Mouse (Mus musculus): ENCODE measurements around the gene Cpe. TPM values are rescaled to one million over a fixed set of nuclear protein-coding genes. Genes with fewer than 3 reads are reported as not detected.

Cpe gene
- total and polyA plus RNA-seq, 2 experiments: 0.28 to 1.0 TPM

DNA sequence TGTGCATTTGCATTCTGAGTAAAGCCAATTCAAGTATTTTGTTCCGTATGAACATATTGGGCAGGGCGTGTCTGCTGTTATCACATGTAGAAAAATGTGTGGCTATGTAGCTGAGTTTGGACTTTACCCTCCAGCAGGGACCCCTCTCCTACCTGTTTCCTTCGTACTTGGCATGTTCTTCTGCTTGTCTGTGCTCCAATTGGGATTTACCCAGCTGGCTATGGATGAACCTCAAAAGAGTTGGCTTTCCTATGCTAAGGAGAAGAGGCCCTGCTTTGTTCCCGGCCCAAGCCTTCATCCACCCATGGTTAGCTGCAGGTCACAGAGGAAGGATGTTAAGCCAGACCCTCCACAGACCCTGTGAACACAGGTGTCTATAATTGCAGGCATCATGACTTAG is 44.8 kb downstream of the Cpe start:
- no peaks in the 10 kb centered on the region for H3K36me3 ChIP-seq (ENCODE audit: control insufficient read depth, insufficient read depth, low read length)
- no peak for DNase-seq (ENCODE audit: extremely low read depth, low read depth, low spot score)
- TF ChIP-seq CTCF (IDR thresholded peaks at IDR 0.05; ENCODE audit: low read depth, low read length) (no peak), POLR2A (IDR thresholded peaks at IDR 0.05; ENCODE audit: extremely low read depth, insufficient read depth, low read length) (no peak)
- no peak overlapping the region for H3K27ac ChIP-seq (replicated peaks; ENCODE audit: insufficient read depth, low read depth, low read length)
- H3K4me1 ChIP-seq (ENCODE audit: control insufficient read depth, insufficient read depth, low read length): no peaks in the 10 kb centered on the region
- no peaks in the 10 kb centered on the region for H3K79me2 ChIP-seq (ENCODE audit: control insufficient read depth, insufficient read depth, low read length)
- no peak overlapping the region for H3K9ac ChIP-seq (ENCODE audit: low read depth, low read length)
- H3K4me3 ChIP-seq (ENCODE audit: insufficient read depth, low read depth, low read length): no peak overlapping the region
- 88% methylated on average over 4 of the region's 4 CpGs for WGBS
- no peaks in the 10 kb centered on the region for H3K27me3 ChIP-seq (ENCODE audit: control insufficient read depth, insufficient read depth, low read length)

DNA sequence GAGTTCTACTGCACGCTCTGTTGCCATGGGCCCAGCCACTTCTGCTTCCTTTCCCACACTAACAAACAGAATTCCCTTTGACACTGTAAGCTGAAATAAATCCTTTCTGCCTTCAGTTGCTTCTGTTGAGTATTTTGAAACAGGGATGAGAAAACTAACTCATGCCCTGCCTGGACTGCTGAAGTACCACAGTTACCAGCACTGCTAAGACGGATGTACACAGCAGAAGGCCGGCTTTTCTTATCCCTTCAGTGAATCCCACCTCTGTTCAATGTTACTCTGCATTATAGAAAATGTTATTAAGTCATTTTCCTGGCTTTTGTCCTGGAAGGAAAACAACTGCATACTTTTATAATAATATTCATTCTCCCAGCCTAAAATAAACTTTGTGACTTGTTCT is 45.7 kb downstream of the Cpe start:
- Histone ChIP-seq H3K9ac (ENCODE audit: low read depth, low read length) (no peak overlapping the region), H3K4me1 (ENCODE audit: control insufficient read depth, insufficient read depth, low read length) (no peaks in the 10 kb centered on the region), H3K4me3 (ENCODE audit: insufficient read depth, low read depth, low read length) (no peak overlapping the region), H3K79me2 (ENCODE audit: control insufficient read depth, insufficient read depth, low read length) (no peaks in the 10 kb centered on the region), H3K27me3 (ENCODE audit: control insufficient read depth, insufficient read depth, low read length) (no peaks in the 10 kb centered on the region), H3K27ac (replicated peaks; ENCODE audit: insufficient read depth, low read depth, low read length) (no peak overlapping the region), H3K36me3 (ENCODE audit: control insufficient read depth, insufficient read depth, low read length) (no peaks in the 10 kb centered on the region)
- no peak for TF ChIP-seq POLR2A (IDR thresholded peaks at IDR 0.05; ENCODE audit: extremely low read depth, insufficient read depth, low read length)
- no peak for TF ChIP-seq CTCF (IDR thresholded peaks at IDR 0.05; ENCODE audit: low read depth, low read length)
- 93% methylated on average over 3 of the region's 3 CpGs for WGBS
- no peak for DNase-seq (ENCODE audit: extremely low read depth, low read depth, low spot score)

DNA sequence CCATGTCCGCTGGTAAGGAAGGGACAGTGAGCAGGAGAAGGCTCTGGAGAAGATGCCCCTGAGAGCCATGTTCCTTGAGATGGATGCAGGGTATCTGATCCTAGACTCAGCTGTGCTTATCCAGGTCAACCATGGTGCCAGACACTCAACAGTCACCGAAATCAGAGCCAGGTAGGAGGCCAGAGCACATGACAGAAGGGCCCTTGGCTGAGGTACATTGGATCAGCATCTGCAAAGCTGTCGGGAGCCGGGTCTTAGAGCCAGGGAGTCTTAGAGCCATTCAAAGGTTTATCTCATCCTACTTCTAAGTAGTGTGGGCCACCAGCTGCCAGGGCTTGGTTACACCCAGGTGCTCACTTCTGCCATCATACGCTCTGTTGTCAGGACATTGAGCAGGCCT is 46.4 kb downstream of the Cpe start:
- Histone ChIP-seq H3K36me3 (ENCODE audit: control insufficient read depth, insufficient read depth, low read length) (no peaks in the 10 kb centered on the region), H3K4me3 (ENCODE audit: insufficient read depth, low read depth, low read length) (no peak overlapping the region), H3K9ac (ENCODE audit: low read depth, low read length) (no peak overlapping the region), H3K79me2 (ENCODE audit: control insufficient read depth, insufficient read depth, low read length) (no peaks in the 10 kb centered on the region), H3K4me1 (ENCODE audit: control insufficient read depth, insufficient read depth, low read length) (no peaks in the 10 kb centered on the region), H3K27me3 (ENCODE audit: control insufficient read depth, insufficient read depth, low read length) (no peaks in the 10 kb centered on the region), H3K27ac (replicated peaks; ENCODE audit: insufficient read depth, low read depth, low read length) (no peak overlapping the region)
- DNase-seq (ENCODE audit: extremely low read depth, low read depth, low spot score): no peak
- WGBS: 90% methylated on average over 5 of the region's 5 CpGs
- TF ChIP-seq CTCF (IDR thresholded peaks at IDR 0.05; ENCODE audit: low read depth, low read length): no peak
- no peak for TF ChIP-seq POLR2A (IDR thresholded peaks at IDR 0.05; ENCODE audit: extremely low read depth, insufficient read depth, low read length)

GRCm38 (mm10) chr8:64644108-64645005 is 48.5 kb downstream of the Cpe start:
- no peaks in the 10 kb centered on the region for H3K4me1 ChIP-seq (ENCODE audit: control insufficient read depth, insufficient read depth, low read length)

GRCm38 (mm10) chr8:64643382-64643781 is 49.5 kb downstream of the Cpe start:
- TF ChIP-seq CTCF (IDR thresholded peaks at IDR 0.05; ENCODE audit: low read depth, low read length) (no peak), POLR2A (IDR thresholded peaks at IDR 0.05; ENCODE audit: extremely low read depth, insufficient read depth, low read length) (no peak)
- no peak overlapping the region for H3K27ac ChIP-seq (replicated peaks; ENCODE audit: insufficient read depth, low read depth, low read length)
- no peak for DNase-seq (ENCODE audit: extremely low read depth, low read depth, low spot score)
- H3K36me3 ChIP-seq (ENCODE audit: control insufficient read depth, insufficient read depth, low read length): no peaks in the 10 kb centered on the region
- H3K4me1 ChIP-seq (ENCODE audit: control insufficient read depth, insufficient read depth, low read length): no peaks in the 10 kb centered on the region
- H3K9ac ChIP-seq (ENCODE audit: low read depth, low read length): no peak overlapping the region
- WGBS: 69% methylated on average over 4 of the region's 4 CpGs
- no peaks in the 10 kb centered on the region for H3K27me3 ChIP-seq (ENCODE audit: control insufficient read depth, insufficient read depth, low read length)
- H3K79me2 ChIP-seq (ENCODE audit: control insufficient read depth, insufficient read depth, low read length): no peaks in the 10 kb centered on the region
- H3K4me3 ChIP-seq (ENCODE audit: insufficient read depth, low read depth, low read length): no peak overlapping the region

More at GRCm38 (mm10) chr8:64644108-64645005, 48.5 kb downstream of the Cpe start:
- no peak for DNase-seq (ENCODE audit: extremely low read depth, low read depth, low spot score)
- no peak overlapping the region for H3K27ac ChIP-seq (replicated peaks; ENCODE audit: insufficient read depth, low read depth, low read length)
- no peaks in the 10 kb centered on the region for H3K36me3 ChIP-seq (ENCODE audit: control insufficient read depth, insufficient read depth, low read length)
- 86% methylated on average over 12 of the region's 12 CpGs for WGBS
- no peaks in the 10 kb centered on the region for H3K79me2 ChIP-seq (ENCODE audit: control insufficient read depth, insufficient read depth, low read length)
- no peak overlapping the region for H3K9ac ChIP-seq (ENCODE audit: low read depth, low read length)
- TF ChIP-seq CTCF (IDR thresholded peaks at IDR 0.05; ENCODE audit: low read depth, low read length): no peak
- no peak for TF ChIP-seq POLR2A (IDR thresholded peaks at IDR 0.05; ENCODE audit: extremely low read depth, insufficient read depth, low read length)
- H3K4me3 ChIP-seq (ENCODE audit: insufficient read depth, low read depth, low read length): no peak overlapping the region
- no peaks in the 10 kb centered on the region for H3K27me3 ChIP-seq (ENCODE audit: control insufficient read depth, insufficient read depth, low read length)

DNA sequence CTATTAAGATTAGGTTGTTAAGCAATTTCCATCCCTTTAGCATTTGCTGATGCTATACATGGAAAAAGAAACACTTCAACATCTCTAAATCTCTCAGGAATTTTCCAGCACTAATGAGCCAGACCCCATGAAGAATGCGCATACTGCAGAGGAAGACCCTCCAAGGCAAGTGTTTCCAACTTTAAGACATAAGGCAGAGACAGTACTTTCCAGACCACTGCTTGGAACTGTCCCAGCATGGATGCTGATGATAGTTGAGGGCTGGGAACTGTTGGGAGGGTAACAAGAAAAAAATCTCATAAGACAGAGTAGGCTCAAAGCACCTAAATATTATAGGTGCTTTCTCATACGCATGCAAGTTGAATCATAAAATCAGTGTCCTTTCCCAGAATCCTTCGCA is 50.1 kb downstream of the Cpe start:
- Histone ChIP-seq H3K36me3 (ENCODE audit: control insufficient read depth, insufficient read depth, low read length) (no peaks in the 10 kb centered on the region), H3K27me3 (ENCODE audit: control insufficient read depth, insufficient read depth, low read length) (no peaks in the 10 kb centered on the region), H3K4me3 (ENCODE audit: insufficient read depth, low read depth, low read length) (no peak overlapping the region), H3K9ac (ENCODE audit: low read depth, low read length) (no peak overlapping the region), H3K27ac (replicated peaks; ENCODE audit: insufficient read depth, low read depth, low read length) (no peak overlapping the region), H3K79me2 (ENCODE audit: control insufficient read depth, insufficient read depth, low read length) (no peaks in the 10 kb centered on the region), H3K4me1 (ENCODE audit: control insufficient read depth, insufficient read depth, low read length) (no peaks in the 10 kb centered on the region)
- TF ChIP-seq POLR2A (IDR thresholded peaks at IDR 0.05; ENCODE audit: extremely low read depth, insufficient read depth, low read length): no peak
- TF ChIP-seq CTCF (IDR thresholded peaks at IDR 0.05; ENCODE audit: low read depth, low read length): no peak
- no peak for DNase-seq (ENCODE audit: extremely low read depth, low read depth, low spot score)
- 96% methylated on average over 3 of the region's 3 CpGs for WGBS

Measured in liver, adult 2 months (tissue).